Mouse (Mus musculus) lung, embryonic 15.5 days (tissue): ENCODE data around the gene Serpina16. TPM values are rescaled to one million over a fixed set of nuclear protein-coding genes. Genes with fewer than 3 reads are reported as not detected.
A peak's percentile ranks its signal among the peaks of the same experiment; 100 is the strongest.
"Not testable (repeated sequence)": the region's sequence is repeated elsewhere in the genome, so short reads cannot be mapped to it uniquely, and the experiment has no call there.

Experiments
- ATAC-seq: fragments of 200-750 bp; cut with Nextera tagmentation; 2 replicates; pipeline ENCODE4 v1.8.0; 2017; ENCODE audit warnings: moderate number of reproducible peaks, borderline replicate concordance; ENCODE audit not compliant: low FRiP score, low TSS enrichment; ENCODE audit errors: extremely low read depth
- H3K27ac ChIP-seq: fragments of 300-500 bp; sonication (generic); 2 replicates; pipeline ENCODE4 v1.5.1; 2015; ENCODE audit warnings: moderate library complexity, mild to moderate bottlenecking, inconsistent platforms
- H3K27me3 ChIP-seq: fragments of 300-500 bp; sonication (generic); 2 replicates; pipeline ENCODE4 v1.6.1; 2015; ENCODE audit warnings: inconsistent platforms
- H3K36me3 ChIP-seq: fragments of 300-500 bp; sonication (generic); 2 replicates; pipeline ENCODE4 v1.6.1; 2015; ENCODE audit warnings: inconsistent platforms
- H3K4me1 ChIP-seq: fragments of 300-500 bp; sonication (generic); 2 replicates; pipeline ENCODE4 v1.6.1; 2015; ENCODE audit warnings: inconsistent platforms
- H3K4me2 ChIP-seq: fragments of 300-500 bp; sonication (generic); 2 replicates; pipeline ENCODE4 v1.6.1; 2015; ENCODE audit warnings: inconsistent platforms, mild to moderate bottlenecking, moderate library complexity
- H3K4me3 ChIP-seq: fragments of 300-500 bp; sonication (generic); 2 replicates; pipeline ENCODE4 v1.5.1; 2015; ENCODE audit warnings: mild to moderate bottlenecking, inconsistent platforms
- H3K9ac ChIP-seq: fragments of 300-500 bp; sonication (generic); 2 replicates; pipeline ENCODE4 v1.6.1; 2015; ENCODE audit warnings: inconsistent platforms
- H3K9me3 ChIP-seq: fragments of 300-500 bp; sonication (generic); 2 replicates; pipeline ENCODE4 v1.6.1; 2016; ENCODE audit warnings: inconsistent platforms
- WGBS: fragments of 180-500 bp; shearing (Covaris S2); methylation state at CpG from one replicate; pipeline ENCODE4 v1.1.7; 2015; 5-methylcytosine and 5-hydroxymethylcytosine counted together
- polyA plus RNA-seq: library from polyadenylated mRNA; unstranded; fragments of >200 nt; fragmentation: Nextera tagmentation; extraction: Ambion mirVana; gene quantifications from 2 replicates; pipeline ENCODE4 v1.2.1, GENCODE M21; 2015

Gene Serpina16
- polyA plus RNA-seq, 1 experiment from 2014 or later = not detected

GRCm38 (mm10) chr12:103681739-103682138 lies 5.8 kb upstream of the Serpina16 start:
- no peak for ATAC-seq
- H3K27ac ChIP-seq = no peak overlapping the region
- no peaks in the 10 kb centered on the region for H3K36me3 ChIP-seq
- no peaks in the 10 kb centered on the region for H3K9me3 ChIP-seq
- no peaks in the 10 kb centered on the region for H3K4me1 ChIP-seq
- H3K27me3 ChIP-seq = no peaks in the 10 kb centered on the region
- 44% methylated on average over 2 of the region's 2 CpGs for WGBS
- H3K9ac ChIP-seq = no peak overlapping the region
- no peak overlapping the region for H3K4me2 ChIP-seq
- H3K4me3 ChIP-seq = no peak overlapping the region

DNA sequence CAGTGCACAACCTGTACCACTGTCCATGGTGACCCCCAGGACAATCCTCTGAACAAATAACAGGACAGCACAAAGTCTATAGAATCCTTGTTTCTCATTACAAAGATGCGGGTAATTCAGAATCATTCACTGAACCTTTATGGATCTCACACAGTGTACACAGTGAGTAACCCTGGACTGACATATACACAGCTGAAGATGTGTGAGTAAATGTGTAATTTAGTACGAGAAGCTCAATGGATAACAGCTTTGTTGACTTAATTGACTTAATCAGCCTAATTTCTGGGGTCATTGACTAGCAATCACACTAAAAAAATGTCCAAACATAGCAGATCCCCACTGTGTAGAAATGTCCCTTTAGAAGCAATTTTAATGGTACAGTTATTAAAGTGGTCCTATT lies 5.2 kb upstream of the Serpina16 start:
- Histone ChIP-seq H3K4me3 (no peak overlapping the region), H3K4me1 (no peaks in the 10 kb centered on the region), H3K9me3 (no peaks in the 10 kb centered on the region), H3K27ac (no peak overlapping the region), H3K36me3 (no peaks in the 10 kb centered on the region), H3K27me3 (no peaks in the 10 kb centered on the region), H3K4me2 (no peak overlapping the region), H3K9ac (no peak overlapping the region)
- WGBS = 73% methylated on average over 2 of the region's 2 CpGs
- no peak for ATAC-seq

DNA sequence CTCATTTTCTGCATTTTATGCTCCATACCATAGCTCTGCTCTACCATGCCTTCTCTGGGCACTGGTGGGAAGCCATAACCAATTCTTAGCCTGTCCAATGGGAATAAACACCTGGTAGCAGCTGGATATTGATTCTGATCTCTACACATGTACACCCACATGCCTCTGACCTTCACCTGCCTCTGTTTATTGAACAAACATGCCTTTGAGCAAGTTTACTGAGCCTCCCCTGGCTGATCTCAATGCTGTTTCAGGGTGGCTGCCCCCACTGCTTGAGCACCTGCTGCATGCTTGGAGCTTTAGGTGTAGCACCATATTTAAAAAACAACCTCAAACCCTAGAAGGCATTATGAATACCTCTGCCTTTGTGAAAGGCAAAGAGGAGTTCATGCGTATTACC lies 3.9 kb upstream of the Serpina16 start:
- not testable (repeated sequence) for H3K36me3 ChIP-seq, H3K4me1 ChIP-seq, H3K27ac ChIP-seq, H3K4me2 ChIP-seq, H3K27me3 ChIP-seq, H3K9me3 ChIP-seq, H3K9ac ChIP-seq, H3K4me3 ChIP-seq, ATAC-seq
- 94% methylated on average over 1 of the region's 1 CpGs for WGBS

DNA sequence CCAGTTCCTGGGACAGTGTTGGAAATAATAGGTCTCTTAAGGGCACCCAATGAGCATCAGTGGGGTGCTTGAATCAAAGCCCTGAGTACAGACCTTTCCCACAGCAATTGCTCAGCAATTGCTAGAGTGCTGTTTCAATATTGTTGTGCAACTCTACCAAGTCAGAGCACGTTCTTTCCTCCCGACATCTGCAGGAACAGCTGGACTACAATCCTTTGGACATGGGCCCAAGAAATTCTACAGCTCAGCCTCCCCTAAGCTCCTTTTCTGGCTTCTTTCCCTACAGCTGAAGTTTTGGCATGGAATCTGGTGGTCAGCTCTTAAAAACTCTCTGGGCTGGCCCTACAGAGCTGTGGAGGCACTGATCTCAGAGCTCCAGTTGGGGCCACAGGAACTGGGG lies 2.8 kb downstream of the Serpina16 start:
- peak; percentile 41; the same call in 1 of the 2 replicates for ATAC-seq
- Histone ChIP-seq H3K9me3 (no peaks in the 10 kb centered on the region), H3K36me3 (no peaks in the 10 kb centered on the region), H3K4me2 (no peak overlapping the region), H3K27me3 (no peaks in the 10 kb centered on the region), H3K27ac (no peak overlapping the region), H3K4me1 (0 out of 2 replicates have a peak, but pooled peaks cover 11% of the 10 kb centered on the region), H3K9ac (no peak overlapping the region), H3K4me3 (no peak overlapping the region)
- 47% methylated on average over 2 of the region's 2 CpGs for WGBS

DNA sequence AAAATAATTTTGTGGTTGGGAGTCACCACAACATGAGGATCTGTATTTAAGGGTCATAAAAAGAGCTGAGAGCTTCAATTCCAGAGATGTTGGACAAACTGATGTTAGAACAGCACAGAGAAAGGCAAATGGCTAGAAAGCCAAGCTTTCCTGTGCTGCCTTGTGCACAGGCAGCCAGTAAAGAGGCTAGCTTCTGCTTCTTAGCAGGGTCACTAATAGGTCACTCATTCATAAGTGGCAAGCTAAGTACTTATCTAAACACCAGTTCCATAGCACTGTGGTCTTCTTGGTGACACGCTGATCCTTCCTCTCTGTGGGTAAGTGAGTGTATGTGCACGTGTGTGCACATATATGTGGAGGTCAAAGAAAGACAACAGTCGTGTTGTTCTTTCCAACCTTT lies 4.5 kb downstream of the Serpina16 start:
- Histone ChIP-seq H3K9me3 (no peaks in the 10 kb centered on the region), H3K27me3 (no peaks in the 10 kb centered on the region), H3K4me1 (0 out of 2 replicates have a peak, but pooled peaks cover 11% of the 10 kb centered on the region), H3K9ac (no peak overlapping the region), H3K27ac (peak overlapping the region; percentile 82), H3K4me2 (no peak overlapping the region), H3K36me3 (no peaks in the 10 kb centered on the region), H3K4me3 (no peak overlapping the region)
- ATAC-seq = peak; percentile 52
- 56% methylated on average over 3 of the region's 3 CpGs for WGBS

GRCm38 (mm10) chr12:103670964-103671363 lies 5.0 kb downstream of the Serpina16 start:
- Histone ChIP-seq H3K4me3 (no peak overlapping the region), H3K9me3 (no peaks in the 10 kb centered on the region), H3K4me1 (0 out of 2 replicates have a peak, but pooled peaks cover 11% of the 10 kb centered on the region), H3K27ac (peak overlapping the region; percentile 82), H3K36me3 (no peaks in the 10 kb centered on the region), H3K9ac (no peak overlapping the region), H3K27me3 (no peaks in the 10 kb centered on the region), H3K4me2 (no peak overlapping the region)
- 28% methylated on average over 2 of the region's 2 CpGs for WGBS
- peak; percentile 81 for ATAC-seq

GRCm38 (mm10) chr12:103670344-103670743 lies 5.6 kb downstream of the Serpina16 start:
- Histone ChIP-seq H3K9ac (no peak overlapping the region), H3K4me2 (no peak overlapping the region), H3K4me1 (0 out of 2 replicates have a peak, but pooled peaks cover 11% of the 10 kb centered on the region), H3K27me3 (no peaks in the 10 kb centered on the region), H3K9me3 (no peaks in the 10 kb centered on the region), H3K36me3 (no peaks in the 10 kb centered on the region), H3K4me3 (no peak overlapping the region), H3K27ac (peak overlapping the region; percentile 82)
- ATAC-seq = no peak
- 56% methylated on average over 5 of the region's 5 CpGs for WGBS

DNA sequence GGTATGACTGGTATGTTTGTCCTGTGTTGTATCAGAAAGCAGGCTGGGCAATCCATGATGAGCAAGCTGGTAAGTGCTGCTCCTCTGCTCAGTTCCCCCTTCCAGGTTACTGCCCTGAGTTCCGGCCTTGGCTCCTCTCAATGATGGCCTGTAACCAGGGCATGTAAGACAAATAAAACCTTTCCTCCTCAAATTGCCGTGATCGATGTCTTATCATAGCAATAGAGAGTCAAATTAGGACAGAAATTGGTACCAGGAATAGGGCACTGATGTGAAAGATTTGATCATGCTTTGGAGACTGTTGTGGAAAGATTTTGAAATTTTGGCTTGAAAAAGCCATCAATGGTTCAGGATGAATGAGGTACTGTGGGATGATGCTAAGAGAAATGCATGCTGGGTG lies 10.7 kb downstream of the Serpina16 start:
- Histone ChIP-seq H3K27me3 (no peaks in the 10 kb centered on the region), H3K4me2 (no peak overlapping the region), H3K36me3 (no peaks in the 10 kb centered on the region), H3K4me3 (no peak overlapping the region), H3K9ac (no peak overlapping the region), H3K9me3 (no peaks in the 10 kb centered on the region), H3K27ac (no peak overlapping the region), H3K4me1 (0 out of 2 replicates have a peak, but pooled peaks cover 6% of the 10 kb centered on the region)
- 82% methylated on average over 3 of the region's 3 CpGs for WGBS
- no peak for ATAC-seq

- ATAC-seq, H3K27ac ChIP-seq, H3K9me3 ChIP-seq, H3K9ac ChIP-seq, H3K27me3 ChIP-seq, H3K4me2 ChIP-seq, H3K4me1 ChIP-seq, H3K4me3 ChIP-seq, H3K36me3 ChIP-seq: not testable (repeated sequence)
Observed at GRCm38 (mm10) chr12:103662053-103662452, 13.9 kb downstream of the Serpina16 start.

GRCm38 (mm10) chr12:103660076-103660475 lies 15.9 kb downstream of the Serpina16 start:
- no peak for ATAC-seq
- Histone ChIP-seq H3K36me3 (no peaks in the 10 kb centered on the region), H3K27me3 (no peaks in the 10 kb centered on the region), H3K27ac (no peak overlapping the region), H3K4me1 (peaks cover 6% of the 10 kb centered on the region; the same call in 1 of the 2 replicates), H3K4me2 (no peak overlapping the region), H3K4me3 (no peak overlapping the region), H3K9me3 (no peaks in the 10 kb centered on the region), H3K9ac (no peak overlapping the region)
- WGBS = 83% methylated on average over 5 of the region's 5 CpGs

- H3K36me3 ChIP-seq = no peaks in the 10 kb centered on the region
- H3K4me3 ChIP-seq = no peak overlapping the region
- H3K9me3 ChIP-seq = no peaks in the 10 kb centered on the region
- peaks cover 6% of the 10 kb centered on the region; the same call in 1 of the 2 replicates for H3K4me1 ChIP-seq
- ATAC-seq = no peak
- 83% methylated on average over 2 of the region's 2 CpGs for WGBS
- no peak overlapping the region for H3K4me2 ChIP-seq
- H3K9ac ChIP-seq = no peak overlapping the region
- no peaks in the 10 kb centered on the region for H3K27me3 ChIP-seq
- no peak overlapping the region for H3K27ac ChIP-seq
Observed at GRCm38 (mm10) chr12:103659171-103659570, 16.8 kb downstream of the Serpina16 start.

DNA sequence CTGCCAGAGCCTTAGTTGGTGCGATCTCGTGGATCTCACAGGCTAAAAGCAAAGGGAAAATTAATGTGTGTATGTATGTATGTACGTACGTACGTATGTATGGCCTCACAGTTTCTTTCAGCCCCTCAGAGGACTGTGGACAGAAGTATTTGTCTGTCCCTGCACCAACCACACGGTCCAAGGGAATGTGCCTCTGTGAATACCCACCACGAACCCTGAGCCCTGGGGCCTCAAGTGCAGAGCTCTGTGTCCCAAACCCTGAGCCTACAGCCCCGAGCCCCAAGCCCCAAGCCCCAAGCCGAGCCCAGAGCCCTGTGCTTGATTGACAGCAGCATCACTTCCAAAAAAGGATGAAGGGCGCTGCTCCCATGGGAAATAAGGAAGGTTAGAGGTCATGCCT lies 17.9 kb downstream of the Serpina16 start:
- H3K27me3 ChIP-seq = no peaks in the 10 kb centered on the region
- no peaks in the 10 kb centered on the region for H3K9me3 ChIP-seq
- H3K27ac ChIP-seq = no peak overlapping the region
- ATAC-seq = no peak
- no peak overlapping the region for H3K4me2 ChIP-seq
- H3K36me3 ChIP-seq = no peaks in the 10 kb centered on the region
- no peak overlapping the region for H3K9ac ChIP-seq
- H3K4me1 ChIP-seq = peaks cover 6% of the 10 kb centered on the region; the same call in 1 of the 2 replicates
- WGBS = 73% methylated on average over 10 of the region's 10 CpGs
- H3K4me3 ChIP-seq = no peak overlapping the region
